Mouse (Mus musculus) myocyte (in vitro differentiated cells): ENCODE results near the gene Pbx1. TPM values are rescaled to one million over a fixed set of nuclear protein-coding genes. Genes with fewer than 3 reads are reported as not detected.

Experiments used
- H3K27me3 ChIP-seq: one replicate; pipeline ENCODE4 v1.6.1; 2011; ENCODE audit not compliant: control insufficient read depth, insufficient read depth, insufficient read length
- H3K36me3 ChIP-seq: one replicate; pipeline ENCODE4 v1.6.1; 2011; ENCODE audit not compliant: control insufficient read depth, insufficient read depth
- H3K4me2 ChIP-seq: one replicate; pipeline ENCODE4 v1.6.1; 2011; ENCODE audit warnings: low read depth, control low read depth
- H3K4me3 ChIP-seq: one replicate; pipeline ENCODE4 v1.5.1; 2011; ENCODE audit warnings: mild to moderate bottlenecking, control low read depth, moderate library complexity
- H3K79me2 ChIP-seq: one replicate; pipeline ENCODE4 v1.6.1; 2011; ENCODE audit not compliant: control insufficient read depth, insufficient read depth
- H3ac ChIP-seq: one replicate; pipeline ENCODE4 v1.6.1; 2011; ENCODE audit not compliant: control insufficient read depth, insufficient read length
- CEBPB ChIP-seq: IDR thresholded peaks from 2 replicates; pipeline ENCODE4 v1.6.1; 2011; ENCODE audit warnings: mild to moderate bottlenecking, moderate library complexity; ENCODE audit not compliant: poor library complexity, insufficient read depth, severe bottlenecking
- E2F4 ChIP-seq: IDR thresholded peaks from one replicate; pipeline ENCODE4 v1.6.1; 2011; ENCODE audit warnings: mild to moderate bottlenecking, control low read depth, moderate library complexity; ENCODE audit not compliant: insufficient read depth
- MAX ChIP-seq: IDR thresholded peaks from one replicate; pipeline ENCODE4 v1.6.1; 2011; ENCODE audit warnings: low read depth, mild to moderate bottlenecking, control low read depth
- MYOD1 ChIP-seq, 3 experiments: IDR thresholded peaks; one replicate each; pipeline ENCODE4 v1.6.1; 2011; ENCODE audit warnings: control low read depth in 2 of 3, low read depth in 2 of 3, mild to moderate bottlenecking in 2 of 3, moderate library complexity in 1 of 3; ENCODE audit not compliant: insufficient read length in 2 of 3, control insufficient read depth in 1 of 3
- MYOG ChIP-seq, 3 experiments: IDR thresholded peaks; one replicate each; pipeline ENCODE4 v1.6.1; 2011; ENCODE audit warnings: control low read depth in 2 of 3, low read depth in 2 of 3, mild to moderate bottlenecking in 2 of 3; ENCODE audit not compliant: insufficient read length in 2 of 3, control insufficient read depth in 1 of 3, insufficient read depth in 1 of 3
- POLR2A ChIP-seq: IDR thresholded peaks from one replicate; pipeline ENCODE4 v1.6.1; 2011; ENCODE audit warnings: low read depth, mild to moderate bottlenecking, control low read depth, moderate library complexity; ENCODE audit not compliant: insufficient read length
- POLR2AphosphoS2 ChIP-seq: IDR thresholded peaks from one replicate; pipeline ENCODE4 v1.6.1; 2011; ENCODE audit warnings: low read depth, control low read depth; ENCODE audit not compliant: insufficient read length
- REST ChIP-seq: IDR thresholded peaks from one replicate; pipeline ENCODE4 v1.6.1; 2011; ENCODE audit warnings: mild to moderate bottlenecking, control low read depth, moderate library complexity; ENCODE audit not compliant: insufficient read depth, insufficient read length
- SRF ChIP-seq: IDR thresholded peaks from one replicate; pipeline ENCODE4 v1.6.1; 2011; ENCODE audit warnings: low read depth; ENCODE audit not compliant: control insufficient read depth, insufficient read length
- TCF12 ChIP-seq: IDR thresholded peaks from one replicate; pipeline ENCODE4 v1.6.1; 2011; ENCODE audit warnings: mild to moderate bottlenecking, control low read depth; ENCODE audit not compliant: poor library complexity, insufficient read depth, severe bottlenecking
- TCF3 ChIP-seq: IDR thresholded peaks from one replicate; pipeline ENCODE4 v1.6.1; 2011; ENCODE audit warnings: low read depth, control low read depth; ENCODE audit not compliant: insufficient read length
- USF1 ChIP-seq: IDR thresholded peaks from one replicate; pipeline ENCODE4 v1.6.1; 2011; ENCODE audit warnings: low read depth, mild to moderate bottlenecking, control low read depth, moderate library complexity
- polyA plus RNA-seq: library from polyadenylated mRNA; unstranded; fragments of >200 nt; fragmentation: generic; extraction: Trizol; gene quantifications from one replicate; pipeline ENCODE4 v1.2.1, GENCODE M21; 2012; ENCODE audit warnings: missing spikeins

Gene Pbx1
- polyA plus RNA-seq, 1 experiment, result 11.4 TPM

GRCm38 (mm10) chr1:168416729-168417437 lies 15.2 kb downstream of the Pbx1 start:
- H3K4me3 ChIP-seq, result no peak overlapping the region
- peaks cover 3% of the 10 kb centered on the region for H3K36me3 ChIP-seq

GRCm38 (mm10) chr1:168410611-168411010 lies 21.5 kb downstream of the Pbx1 start:
- no peak overlapping the region for H3K4me3 ChIP-seq
- H3ac ChIP-seq, result no peak overlapping the region
- H3K79me2 ChIP-seq, result peaks cover 12% of the 10 kb centered on the region
- H3K36me3 ChIP-seq, result no peaks in the 10 kb centered on the region
- H3K4me2 ChIP-seq, result no peak overlapping the region
- H3K27me3 ChIP-seq, result no peaks in the 10 kb centered on the region
- no peak for TF ChIP-seq POLR2A
- TF ChIP-seq E2F4, result no peak
- TF ChIP-seq SRF, result no peak
- no peak for TF ChIP-seq MYOD1 (IDR thresholded peaks at IDR 0.05; ENCODE audit: control insufficient read depth in 1 of 3, insufficient read length in 2 of 3, low read depth in 2 of 3)
- no peak for TF ChIP-seq USF1
- no peak for TF ChIP-seq TCF3
- TF ChIP-seq POLR2AphosphoS2, result no peak
- TF ChIP-seq MAX, result no peak
- no peak for TF ChIP-seq TCF12
- TF ChIP-seq MYOG (IDR thresholded peaks at IDR 0.05; ENCODE audit: control insufficient read depth in 1 of 3, insufficient read depth in 1 of 3, insufficient read length in 2 of 3, low read depth in 2 of 3), result no peak
- TF ChIP-seq CEBPB, result no peak
- no peak for TF ChIP-seq REST

More at GRCm38 (mm10) chr1:168416729-168417437, 15.2 kb downstream of the Pbx1 start:
- H3K27me3 ChIP-seq, result no peaks in the 10 kb centered on the region
- H3K79me2 ChIP-seq, result peaks cover 18% of the 10 kb centered on the region
- H3ac ChIP-seq, result no peak overlapping the region
- TF ChIP-seq POLR2A (no peak), REST (no peak), MYOG (IDR thresholded peaks at IDR 0.05; ENCODE audit: control insufficient read depth in 1 of 3, insufficient read depth in 1 of 3, insufficient read length in 2 of 3, low read depth in 2 of 3) (peak in 2 of 3 experiments; percentile 71 to 91), TCF3 (no peak), SRF (no peak), MYOD1 (IDR thresholded peaks at IDR 0.05; ENCODE audit: control insufficient read depth in 1 of 3, insufficient read length in 2 of 3, low read depth in 2 of 3) (peak in 2 of 3 experiments; percentile 82), CEBPB (no peak)
- peak overlapping the region; percentile 15 for H3K4me2 ChIP-seq

- H3K27me3 ChIP-seq, result no peaks in the 10 kb centered on the region
- H3K4me3 ChIP-seq, result no peak overlapping the region
- no peak overlapping the region for H3ac ChIP-seq
- H3K79me2 ChIP-seq, result peaks cover 12% of the 10 kb centered on the region
- H3K36me3 ChIP-seq, result no peaks in the 10 kb centered on the region
- H3K4me2 ChIP-seq, result no peak overlapping the region
- TF ChIP-seq POLR2AphosphoS2 (no peak), MYOD1 (IDR thresholded peaks at IDR 0.05; ENCODE audit: control insufficient read depth in 1 of 3, insufficient read length in 2 of 3, low read depth in 2 of 3) (no peak), USF1 (no peak), TCF3 (no peak), SRF (no peak), REST (no peak), POLR2A (no peak), E2F4 (no peak), MAX (no peak), TCF12 (no peak), MYOG (IDR thresholded peaks at IDR 0.05; ENCODE audit: control insufficient read depth in 1 of 3, insufficient read depth in 1 of 3, insufficient read length in 2 of 3, low read depth in 2 of 3) (no peak), CEBPB (no peak)
Observed at GRCm38 (mm10) chr1:168410054-168410453, 22.0 kb downstream of the Pbx1 start.

GRCm38 (mm10) chr1:168408757-168409156 lies 23.3 kb downstream of the Pbx1 start:
- Histone ChIP-seq H3K4me3 (no peak overlapping the region), H3K36me3 (no peaks in the 10 kb centered on the region), H3K4me2 (no peak overlapping the region), H3K27me3 (no peaks in the 10 kb centered on the region), H3K79me2 (peaks cover 9% of the 10 kb centered on the region), H3ac (no peak overlapping the region)
- TF ChIP-seq USF1, result no peak
- TF ChIP-seq POLR2A, result no peak
- no peak for TF ChIP-seq CEBPB
- TF ChIP-seq POLR2AphosphoS2, result no peak
- TF ChIP-seq MYOD1 (IDR thresholded peaks at IDR 0.05; ENCODE audit: control insufficient read depth in 1 of 3, insufficient read length in 2 of 3, low read depth in 2 of 3), result no peak
- no peak for TF ChIP-seq TCF12
- TF ChIP-seq SRF, result no peak
- no peak for TF ChIP-seq MAX
- no peak for TF ChIP-seq TCF3
- no peak for TF ChIP-seq REST
- TF ChIP-seq E2F4, result no peak
- TF ChIP-seq MYOG (IDR thresholded peaks at IDR 0.05; ENCODE audit: control insufficient read depth in 1 of 3, insufficient read depth in 1 of 3, insufficient read length in 2 of 3, low read depth in 2 of 3), result no peak

- Histone ChIP-seq H3K4me2 (no peak overlapping the region), H3K27me3 (no peaks in the 10 kb centered on the region), H3K79me2 (peaks cover 9% of the 10 kb centered on the region), H3K36me3 (no peaks in the 10 kb centered on the region), H3ac (no peak overlapping the region), H3K4me3 (no peak overlapping the region)
- TF ChIP-seq MYOG (IDR thresholded peaks at IDR 0.05; ENCODE audit: control insufficient read depth in 1 of 3, insufficient read depth in 1 of 3, insufficient read length in 2 of 3, low read depth in 2 of 3) (no peak), TCF12 (no peak), MAX (no peak), MYOD1 (IDR thresholded peaks at IDR 0.05; ENCODE audit: control insufficient read depth in 1 of 3, insufficient read length in 2 of 3, low read depth in 2 of 3) (no peak), POLR2AphosphoS2 (no peak), REST (no peak), TCF3 (no peak), SRF (no peak), CEBPB (no peak), POLR2A (no peak), E2F4 (no peak), USF1 (no peak)
Observed at GRCm38 (mm10) chr1:168407958-168408357, 24.1 kb downstream of the Pbx1 start.
